Mouse (Mus musculus): Measurements from ENCODE around the gene Prc1. TPM values are rescaled to one million over a fixed set of nuclear protein-coding genes. Genes with fewer than 3 reads are reported as not detected.

Prc1 gene
- total RNA-seq (2017) = 6.3 to 11.8 TPM (median 7.3 TPM) in 3 replicates

DNA sequence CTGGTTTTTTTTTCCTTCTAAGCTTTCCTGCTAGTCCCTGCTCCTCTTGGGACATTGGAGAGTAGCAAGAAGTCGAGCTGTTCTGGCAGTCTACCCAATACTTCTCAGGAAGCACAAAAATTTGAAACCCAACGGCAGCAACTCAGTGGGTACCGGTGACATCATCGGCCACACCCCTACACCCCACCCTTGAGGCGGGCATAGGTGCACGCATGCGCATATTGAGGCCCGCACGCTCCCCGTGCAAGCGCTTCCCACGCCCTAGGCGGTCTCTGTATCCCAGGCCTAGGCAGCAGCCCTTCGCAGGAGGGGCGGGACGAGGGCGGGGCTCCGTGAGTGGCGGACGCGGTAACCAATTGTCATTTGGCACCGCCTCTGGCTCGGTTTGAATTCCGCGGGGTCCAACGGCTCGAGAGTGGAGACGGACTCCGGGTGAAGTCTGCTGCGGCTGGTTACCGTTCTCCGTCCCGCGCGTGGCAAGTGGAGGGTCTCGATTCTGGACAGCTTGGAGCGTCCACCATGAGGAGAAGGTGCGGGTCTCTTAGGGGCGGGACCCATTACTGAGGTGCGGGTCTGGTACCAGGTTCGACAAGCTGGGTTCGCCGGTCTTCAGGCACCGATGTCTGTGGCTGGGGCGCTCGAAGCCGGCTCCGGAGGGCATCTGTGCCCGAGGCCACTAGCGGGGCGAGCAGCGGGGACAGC, at the start of gene Prc1:
Gene Prc1 (plus strand): TSS at position 389 of the 702 bp plus-strand sequence.
- ATAC-seq (replicated peaks; ENCODE audit: insufficient number of reproducible peaks, low FRiP score, low TSS enrichment, poor library complexity, severe bottlenecking) = peak; percentile 98

DNA sequence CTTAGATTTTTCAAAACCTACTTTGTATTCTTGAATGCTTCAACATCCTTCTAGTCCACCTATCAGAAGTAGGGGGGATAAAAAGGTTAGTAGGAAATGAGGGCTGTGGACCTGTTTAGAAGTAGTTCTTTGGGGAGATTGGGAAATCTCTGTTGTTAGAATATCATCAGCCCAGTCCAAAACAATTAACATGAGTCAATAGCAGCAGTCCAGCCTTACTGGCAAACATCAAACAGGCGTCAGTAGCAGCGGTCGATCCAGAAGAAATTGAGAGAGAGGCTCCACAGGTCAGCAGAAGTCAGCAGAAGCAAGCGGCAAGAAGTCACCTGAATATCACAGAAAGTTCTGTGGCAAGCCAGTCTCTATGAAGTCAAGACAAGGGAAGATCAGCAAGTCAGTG, 49.4 kb upstream of the Prc1 start:
- no peak for ATAC-seq (replicated peaks; ENCODE audit: insufficient number of reproducible peaks, low FRiP score, low TSS enrichment, poor library complexity, severe bottlenecking)

DNA sequence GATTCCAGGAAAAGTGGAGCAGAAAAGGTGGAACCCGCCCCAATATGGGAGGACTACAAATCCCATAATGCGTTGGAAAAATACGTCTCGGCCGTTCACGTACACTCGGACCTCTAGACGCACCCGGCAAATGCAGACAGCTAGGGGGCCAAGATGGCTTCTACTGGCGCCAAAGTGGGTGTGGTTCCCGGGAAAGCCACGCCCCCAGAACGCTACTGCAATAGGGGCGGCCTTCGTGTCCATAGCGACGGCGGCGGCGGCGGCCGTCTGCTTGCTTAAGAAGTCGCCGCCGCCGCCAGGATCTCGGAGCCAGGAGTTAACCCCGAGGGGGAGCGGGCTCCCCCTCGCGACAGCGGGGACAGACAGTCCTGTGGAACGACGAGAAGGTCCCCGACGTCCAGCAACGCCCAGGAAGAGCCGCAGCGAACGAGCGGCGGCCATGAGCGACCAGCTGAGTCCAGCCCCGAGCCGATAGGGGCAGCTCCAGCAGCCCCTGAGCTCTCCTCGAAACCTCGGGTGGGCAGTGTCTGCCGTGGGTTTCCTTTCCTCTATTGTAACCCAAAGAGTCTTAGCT, 48.0 kb upstream of the Prc1 start, which contains the start of gene Ttll13:
Gene Ttll13 (plus strand): TSS at position 229 of the 574 bp plus-strand sequence.
- peak; percentile 99 for ATAC-seq (replicated peaks; ENCODE audit: insufficient number of reproducible peaks, low FRiP score, low TSS enrichment, poor library complexity, severe bottlenecking)

DNA sequence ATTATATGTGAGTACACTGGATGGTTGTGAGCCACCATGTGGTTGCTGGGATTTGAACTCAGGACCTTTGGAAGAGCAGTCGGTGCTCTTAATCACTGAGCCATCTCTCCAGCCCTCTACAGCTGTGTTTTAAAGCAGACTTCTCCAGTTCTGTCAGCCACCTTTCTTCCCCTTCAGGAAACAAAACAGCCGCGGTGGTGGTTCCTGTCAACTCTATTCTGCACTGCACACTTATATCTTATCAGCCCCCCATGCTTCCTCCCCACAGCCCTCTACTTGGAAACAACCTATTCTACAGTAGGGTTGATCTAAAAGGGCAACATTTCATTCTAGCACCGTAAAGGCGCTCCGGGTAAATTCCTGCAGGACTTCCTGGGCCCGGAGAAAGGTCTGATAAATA, 47.4 kb upstream of the Prc1 start:
- ATAC-seq (replicated peaks; ENCODE audit: insufficient number of reproducible peaks, low FRiP score, low TSS enrichment, poor library complexity, severe bottlenecking) = no peak

DNA sequence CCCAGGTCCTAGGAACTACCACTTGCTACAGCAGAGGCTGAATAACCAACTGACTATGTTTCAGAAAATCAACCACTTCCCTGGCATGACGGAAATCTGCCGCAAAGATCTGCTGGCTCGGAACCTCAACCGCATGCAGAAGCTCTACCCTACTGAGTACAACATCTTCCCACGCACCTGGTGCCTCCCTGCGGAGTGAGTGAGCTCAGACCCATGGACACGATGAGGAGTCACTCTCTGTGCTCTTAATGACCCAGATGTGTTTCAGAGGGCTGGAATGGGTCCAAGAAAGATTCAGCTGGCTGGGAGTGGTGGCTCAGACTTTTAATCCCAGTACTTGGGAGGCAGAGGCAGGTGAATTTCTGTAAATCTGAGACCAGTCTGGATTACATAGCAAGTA, 41.8 kb upstream of the Prc1 start:
- ATAC-seq (replicated peaks; ENCODE audit: insufficient number of reproducible peaks, low FRiP score, low TSS enrichment, poor library complexity, severe bottlenecking) = no peak

DNA sequence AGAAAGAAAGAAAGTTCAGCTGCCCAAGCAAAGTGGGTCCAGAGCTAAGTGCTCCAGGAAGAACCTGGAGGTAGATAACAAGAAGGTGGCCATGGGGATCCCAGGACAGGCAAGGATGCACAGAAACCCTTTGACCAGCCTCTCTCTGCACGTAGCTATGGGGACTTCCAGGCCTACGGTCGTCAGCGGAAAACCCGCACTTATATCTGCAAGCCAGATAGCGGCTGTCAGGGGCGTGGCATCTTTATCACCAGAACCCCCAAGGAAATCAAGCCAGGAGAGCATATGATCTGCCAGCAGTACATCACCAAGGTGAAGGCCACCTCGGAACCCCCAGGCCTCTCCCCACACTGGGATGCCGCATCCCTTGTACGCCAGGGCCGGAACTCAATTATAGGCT, 41.4 kb upstream of the Prc1 start:
- ATAC-seq (replicated peaks; ENCODE audit: insufficient number of reproducible peaks, low FRiP score, low TSS enrichment, poor library complexity, severe bottlenecking) = no peak

DNA sequence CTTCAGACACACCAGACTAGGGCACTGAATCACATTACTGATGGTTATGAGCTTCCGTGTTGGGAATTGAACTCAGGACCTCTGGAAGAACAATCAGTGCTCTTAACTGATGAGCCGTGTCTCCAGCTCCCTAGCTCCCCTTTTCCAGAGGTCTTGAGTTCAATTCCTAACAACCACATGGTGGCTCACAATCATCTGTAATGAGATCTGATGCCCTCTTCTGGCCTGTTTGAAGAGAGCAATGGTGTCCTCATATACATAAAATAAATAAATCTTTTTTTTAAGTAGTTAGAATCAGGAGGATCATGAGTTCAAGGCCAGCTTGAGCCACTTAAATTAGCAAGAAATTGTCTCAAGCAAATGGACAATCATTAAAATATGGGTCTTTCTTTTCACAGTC, 38.3 kb upstream of the Prc1 start:
- ATAC-seq (replicated peaks; ENCODE audit: insufficient number of reproducible peaks, low FRiP score, low TSS enrichment, poor library complexity, severe bottlenecking) = no peak

DNA sequence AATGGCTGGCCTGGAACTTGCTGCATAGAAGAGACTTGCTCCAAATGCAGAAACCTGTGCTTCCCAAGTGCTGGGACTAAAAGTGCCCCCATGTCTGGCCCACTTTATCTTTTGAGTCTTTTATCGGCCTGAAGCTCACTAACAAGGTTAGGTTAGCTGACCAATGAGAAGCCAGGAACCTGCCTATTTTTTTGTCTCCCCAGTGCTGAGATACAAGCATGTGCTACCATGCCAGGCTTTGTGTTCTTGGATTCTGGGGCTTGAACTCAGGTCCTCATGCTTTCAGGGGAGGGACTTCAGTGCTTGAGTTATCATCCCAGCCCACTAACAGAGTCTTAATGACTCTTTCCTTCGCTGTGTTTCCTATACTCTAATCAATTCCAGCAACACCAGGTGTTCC, 36.5 kb upstream of the Prc1 start:
- no peak for ATAC-seq (replicated peaks; ENCODE audit: insufficient number of reproducible peaks, low FRiP score, low TSS enrichment, poor library complexity, severe bottlenecking)

DNA sequence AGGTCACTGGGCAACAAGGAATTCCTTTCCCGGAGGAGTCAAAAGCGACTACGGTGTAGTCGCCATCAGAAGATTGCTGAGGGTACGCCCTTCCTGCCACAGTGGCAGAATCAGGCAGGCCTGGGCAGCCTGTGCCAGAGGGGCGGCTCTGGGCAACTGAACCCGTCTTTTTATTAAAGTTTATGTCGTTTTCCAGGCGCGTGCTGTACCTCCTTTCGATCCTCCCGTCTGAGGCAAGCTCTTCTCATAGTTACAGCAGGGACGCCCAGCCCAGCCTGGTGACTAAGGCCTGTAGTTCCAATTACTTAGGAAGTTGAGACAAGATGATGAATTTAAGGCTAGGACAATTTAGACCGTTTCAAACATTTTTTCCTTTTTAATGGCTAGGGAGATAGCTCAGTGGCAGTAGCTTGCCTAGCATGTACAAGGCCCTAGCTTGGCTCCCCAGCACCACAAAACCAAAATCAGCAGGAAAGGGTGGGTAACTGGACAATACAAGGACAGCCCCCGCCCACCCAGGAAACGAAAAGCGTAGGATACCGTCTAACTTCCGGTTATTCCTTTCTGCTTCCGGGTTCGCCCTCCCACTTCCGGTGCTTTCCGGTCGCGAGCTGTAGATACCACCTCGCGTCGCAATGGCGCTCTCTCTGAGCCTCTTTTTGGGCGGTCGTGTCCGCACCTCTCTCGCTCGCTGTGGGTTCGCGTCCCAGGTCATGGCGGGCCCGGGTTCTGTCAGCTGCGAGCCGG, 33.5 kb upstream of the Prc1 start, which contains the start of gene Ngrn:
Gene Ngrn (plus strand): TSS at position 591 of the 747 bp plus-strand sequence.
- ATAC-seq (replicated peaks; ENCODE audit: insufficient number of reproducible peaks, low FRiP score, low TSS enrichment, poor library complexity, severe bottlenecking) = peak; percentile 95

DNA sequence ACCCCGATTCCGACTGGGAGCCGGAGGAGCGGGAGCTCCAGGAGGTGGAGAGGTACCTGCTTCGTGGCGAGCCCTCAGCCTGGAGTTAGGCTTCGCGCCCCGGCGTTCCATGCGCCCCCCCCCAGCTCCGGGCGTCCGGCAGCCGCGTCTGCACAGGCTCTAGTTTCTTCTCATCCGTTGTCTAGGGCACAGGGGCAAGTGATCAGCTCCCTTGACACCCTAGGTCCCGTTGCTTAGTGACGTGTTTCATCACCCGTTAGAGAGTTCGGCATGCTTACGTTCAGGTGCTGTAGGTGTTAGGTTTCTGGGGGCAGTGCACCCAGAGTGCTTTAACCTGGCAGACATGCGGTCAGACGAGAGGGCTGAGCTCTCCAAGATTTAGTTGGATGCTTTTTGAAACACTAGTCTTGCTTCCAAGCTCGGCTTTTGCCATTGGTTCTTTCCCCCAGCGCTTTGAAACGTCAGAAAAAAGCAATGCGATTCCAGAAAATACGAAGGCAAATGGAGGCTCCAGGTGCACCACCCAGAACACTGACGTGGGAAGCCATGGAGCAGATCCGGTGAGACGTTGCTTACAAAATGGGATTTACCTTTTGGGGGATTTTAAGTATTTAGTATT, 32.8 kb upstream of the Prc1 start:
- no peak for ATAC-seq (replicated peaks; ENCODE audit: insufficient number of reproducible peaks, low FRiP score, low TSS enrichment, poor library complexity, severe bottlenecking)

DNA sequence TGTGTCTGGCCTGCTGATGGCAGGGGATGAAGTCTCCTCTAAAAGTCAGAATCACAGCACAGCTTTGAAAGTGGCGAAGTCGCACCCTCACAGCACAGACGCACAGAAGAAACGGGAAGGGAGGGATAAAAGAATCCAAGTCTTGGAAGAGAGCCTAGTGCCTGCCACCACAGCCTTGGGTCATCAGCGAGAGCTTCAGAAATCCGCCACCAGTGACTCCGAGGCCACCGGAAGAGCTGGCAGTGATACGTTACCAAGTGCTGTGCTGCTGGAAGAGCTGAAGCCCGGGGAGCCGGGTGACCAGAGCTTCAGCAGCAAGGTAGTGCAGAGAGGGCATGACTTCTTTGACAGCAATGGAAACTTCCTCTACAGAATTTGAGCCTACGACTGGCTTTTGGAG, 29.6 kb upstream of the Prc1 start:
- ATAC-seq (replicated peaks; ENCODE audit: insufficient number of reproducible peaks, low FRiP score, low TSS enrichment, poor library complexity, severe bottlenecking) = no peak

DNA sequence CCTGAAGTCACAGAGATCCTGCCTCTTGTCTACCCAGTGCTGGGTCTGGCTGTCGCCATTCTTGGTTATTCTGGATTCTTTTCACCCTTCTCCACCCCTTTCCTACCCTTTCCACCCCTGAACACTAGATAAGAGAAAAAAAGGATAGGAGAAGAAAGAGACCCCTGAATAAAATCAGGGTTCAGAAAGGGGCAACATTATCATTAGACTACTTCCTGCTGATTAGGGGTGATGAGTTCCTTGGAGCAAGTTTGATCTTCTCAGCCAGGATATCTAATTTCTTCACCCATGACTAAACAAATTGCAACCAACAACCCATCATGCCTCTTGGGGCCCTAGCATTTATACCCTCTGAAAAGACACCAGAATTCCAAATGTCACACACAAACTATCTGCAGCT, 26.5 kb upstream of the Prc1 start:
- ATAC-seq (replicated peaks; ENCODE audit: insufficient number of reproducible peaks, low FRiP score, low TSS enrichment, poor library complexity, severe bottlenecking) = no peak

DNA sequence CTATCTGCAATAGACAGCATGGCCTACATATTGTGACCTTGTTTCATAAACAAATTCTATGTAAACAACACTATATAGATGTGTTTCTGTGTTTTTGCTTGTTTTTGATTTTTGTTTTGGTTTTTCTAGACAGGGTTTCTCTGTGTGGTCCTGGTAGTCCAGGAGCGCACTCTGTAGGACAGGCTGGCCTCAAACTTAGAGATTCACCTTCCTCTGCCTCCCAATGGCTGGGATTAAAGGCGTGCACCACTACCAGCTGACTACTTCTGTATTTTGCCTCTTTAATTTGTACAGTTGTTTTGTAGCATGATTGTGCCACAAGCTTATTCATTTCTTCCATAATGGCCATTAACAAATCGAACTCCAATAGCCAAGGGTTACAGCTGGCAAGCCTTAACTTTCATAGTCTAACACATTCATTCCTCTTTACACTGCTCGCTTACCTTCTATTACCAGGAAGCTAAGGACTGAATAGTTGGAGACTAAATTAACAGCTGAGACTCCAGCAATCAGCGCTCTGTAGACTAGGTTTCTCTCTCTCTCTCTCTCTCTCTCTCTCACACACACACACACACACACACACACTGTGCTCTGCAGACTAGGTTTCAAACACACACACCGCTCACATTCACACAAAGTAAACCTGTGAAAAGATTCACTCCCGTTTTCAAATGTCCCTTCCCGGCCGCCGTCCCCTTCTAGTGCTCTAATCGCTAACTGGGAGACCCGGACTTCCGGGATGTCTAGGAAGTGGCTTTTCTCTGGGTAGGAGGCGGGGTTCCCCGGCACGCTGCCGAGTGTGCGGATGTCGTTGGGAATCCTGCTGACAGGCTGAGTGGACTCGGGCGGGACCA, 25.1 kb upstream of the Prc1 start, which contains the start of gene Vps33b:
Gene Vps33b (plus strand): TSS at position 753 of the 854 bp plus-strand sequence.
- peak; percentile 96 for ATAC-seq (replicated peaks; ENCODE audit: insufficient number of reproducible peaks, low FRiP score, low TSS enrichment, poor library complexity, severe bottlenecking)

DNA sequence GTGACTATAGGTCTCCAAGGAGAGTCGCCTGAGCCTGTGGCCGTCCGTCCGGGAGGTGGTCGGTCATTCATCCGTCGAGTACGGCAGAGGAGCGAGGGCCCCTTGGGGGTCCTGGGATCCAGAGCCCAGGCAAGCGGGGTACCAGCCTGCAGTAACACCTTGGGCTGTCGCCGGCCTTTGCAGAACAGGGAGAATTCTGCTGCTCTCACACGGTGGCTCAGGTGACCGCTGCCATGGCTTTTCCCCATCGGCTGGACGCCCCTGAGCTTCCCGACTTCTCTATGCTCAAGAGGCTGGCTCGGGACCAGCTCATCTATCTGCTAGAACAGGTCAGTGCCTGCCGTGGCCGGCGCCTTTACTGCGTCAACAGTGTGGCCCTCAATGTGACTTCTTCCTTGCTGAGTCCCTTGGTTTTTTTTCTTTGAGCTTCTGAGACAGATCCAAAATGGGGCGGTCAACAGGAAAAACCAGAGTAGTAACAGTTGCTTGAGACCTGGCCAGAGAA, 24.4 kb upstream of the Prc1 start:
- no peak; the same call in 1 of the 2 replicates for ATAC-seq (replicated peaks; ENCODE audit: insufficient number of reproducible peaks, low FRiP score, low TSS enrichment, poor library complexity, severe bottlenecking)

DNA sequence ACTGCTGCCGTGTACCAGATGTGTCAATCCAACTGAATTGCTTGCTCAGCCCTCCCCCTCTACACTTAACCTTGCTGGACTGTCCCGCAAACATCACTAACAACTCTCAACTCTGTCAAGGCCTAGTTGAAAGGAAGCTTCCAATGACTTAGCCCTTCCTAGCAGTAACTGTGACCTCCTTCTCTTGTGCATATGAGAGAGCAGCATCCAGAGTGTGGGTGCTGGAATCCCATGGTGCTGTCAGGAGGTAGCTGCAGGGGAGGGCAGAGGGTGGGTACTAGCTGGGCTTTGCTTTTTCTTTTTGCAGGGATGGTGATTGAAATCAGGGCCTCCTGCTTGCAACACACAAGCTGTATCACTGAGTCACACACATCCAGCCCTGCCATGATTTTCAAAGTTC, 20.8 kb upstream of the Prc1 start:
- no peak for ATAC-seq (replicated peaks; ENCODE audit: insufficient number of reproducible peaks, low FRiP score, low TSS enrichment, poor library complexity, severe bottlenecking)

DNA sequence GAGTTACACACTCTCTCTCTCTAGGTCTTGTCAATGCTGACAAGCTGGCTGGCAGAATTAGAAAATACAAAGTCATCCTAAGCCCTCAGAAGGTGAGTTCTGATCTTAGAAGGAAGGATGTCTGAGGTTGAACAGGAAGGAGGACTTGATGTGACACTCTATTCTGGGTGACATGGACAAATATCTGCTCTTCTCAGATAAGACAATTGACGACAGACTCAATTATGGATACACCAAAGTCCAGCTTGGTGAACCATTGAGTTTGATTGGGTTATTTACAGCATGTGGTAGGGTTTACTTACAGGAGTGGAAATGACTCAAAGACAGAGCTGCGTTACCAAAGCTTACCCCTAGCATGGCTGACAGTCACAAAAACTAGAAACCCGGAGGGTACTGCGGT, 17.9 kb upstream of the Prc1 start:
- ATAC-seq (replicated peaks; ENCODE audit: insufficient number of reproducible peaks, low FRiP score, low TSS enrichment, poor library complexity, severe bottlenecking) = no peak

DNA sequence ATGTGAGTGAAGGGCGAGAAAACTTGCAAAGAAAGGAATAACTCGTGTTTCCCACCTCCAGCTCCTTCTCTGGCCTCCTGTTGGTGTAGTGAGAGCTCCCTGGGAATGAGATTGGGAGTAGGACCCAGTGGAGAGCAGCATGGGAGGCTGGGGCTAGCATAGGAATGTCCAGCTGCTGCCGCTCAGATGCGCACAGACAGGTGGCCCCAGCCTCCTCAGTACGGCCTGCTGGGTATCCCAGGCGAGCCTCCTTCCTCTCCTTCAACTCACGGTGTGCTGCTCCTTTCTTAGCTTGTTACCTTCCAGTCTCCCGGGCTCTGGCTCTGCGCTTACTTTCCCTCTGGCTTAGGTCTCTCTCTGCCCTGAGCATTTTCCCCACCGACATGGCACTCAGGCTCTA, 14.2 kb upstream of the Prc1 start:
- no peak for ATAC-seq (replicated peaks; ENCODE audit: insufficient number of reproducible peaks, low FRiP score, low TSS enrichment, poor library complexity, severe bottlenecking)

DNA sequence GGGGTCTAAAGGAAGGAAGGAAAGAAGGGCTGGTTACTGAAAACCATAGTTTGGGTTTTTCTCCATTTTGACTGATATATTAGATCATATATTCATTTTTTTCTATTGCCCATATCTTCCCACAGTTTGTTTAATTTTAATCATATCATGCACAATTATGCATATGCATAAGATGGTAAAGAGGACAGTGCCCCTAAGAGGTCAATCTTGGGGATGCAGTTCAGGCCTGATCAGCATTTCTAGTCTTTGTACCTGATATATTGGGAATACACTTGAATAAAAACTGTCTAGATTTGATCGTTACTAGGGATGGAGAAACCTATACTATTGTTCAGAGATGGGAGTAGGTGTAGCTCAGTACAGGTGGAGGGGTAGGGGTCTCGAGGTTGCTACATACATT, 13.3 kb upstream of the Prc1 start:
- no peak for ATAC-seq (replicated peaks; ENCODE audit: insufficient number of reproducible peaks, low FRiP score, low TSS enrichment, poor library complexity, severe bottlenecking)
